Mouse (Mus musculus): ENCODE results near the gene St8sia6. TPM values are rescaled to one million over a fixed set of nuclear protein-coding genes. Genes with fewer than 3 reads are reported as not detected.
"Not testable (repeated sequence)": the region's sequence is repeated elsewhere in the genome, so short reads cannot be mapped to it uniquely, and the experiment has no call there.

St8sia6 gene
- total and polyA plus RNA-seq, 2 experiments from 2014 or later, result 1.2 to 1.3 TPM

GRCm38 (mm10) chr2:13786577-13787168, 7.2 kb downstream of the St8sia6 start:
- Histone ChIP-seq H3K27me3 (ENCODE audit: insufficient read depth, low read length) (no peaks in the 10 kb centered on the region), H3K36me3 (ENCODE audit: insufficient read depth) (no peaks in the 10 kb centered on the region), H3K27ac (ENCODE audit: low read depth, low read length) (no peak overlapping the region), H3K9ac (no peak overlapping the region), H3K4me2 (ENCODE audit: low read depth) (no peak overlapping the region), H3K4me1 (ENCODE audit: insufficient read depth) (no peaks in the 10 kb centered on the region), H3K4me3 (ENCODE audit: low read depth, low read length) (no peak overlapping the region), H3K9me3 (ENCODE audit: low read length) (no peaks in the 10 kb centered on the region)
- no peak for TF ChIP-seq CTCF (IDR thresholded peaks at IDR 0.05; ENCODE audit: low read depth)
- ATAC-seq, result no peak
- WGBS, result 66% methylated on average over 1 of the region's 1 CpGs
- DNase-seq, result no peak

GRCm38 (mm10) chr2:13785992-13786391, 7.9 kb downstream of the St8sia6 start:
- H3K9me3 ChIP-seq (ENCODE audit: low read length); DNase-seq; H3K27me3 ChIP-seq (ENCODE audit: insufficient read depth, low read length); H3K9ac ChIP-seq; H3K4me1 ChIP-seq (ENCODE audit: insufficient read depth); H3K4me2 ChIP-seq (ENCODE audit: low read depth); H3K4me3 ChIP-seq (ENCODE audit: low read depth, low read length); ATAC-seq; H3K27ac ChIP-seq (ENCODE audit: low read depth, low read length); H3K36me3 ChIP-seq (ENCODE audit: insufficient read depth): not testable (repeated sequence)
- 75% methylated on average over 3 of the region's 3 CpGs for WGBS

GRCm38 (mm10) chr2:13785247-13785646, 8.6 kb downstream of the St8sia6 start:
- DNase-seq, result no peak
- no peak for TF ChIP-seq CTCF (IDR thresholded peaks at IDR 0.05; ENCODE audit: low read depth)
- Histone ChIP-seq H3K9ac (no peak overlapping the region), H3K4me1 (ENCODE audit: insufficient read depth) (no peaks in the 10 kb centered on the region), H3K27ac (ENCODE audit: low read depth, low read length) (no peak overlapping the region), H3K4me3 (ENCODE audit: low read depth, low read length) (no peak overlapping the region), H3K9me3 (ENCODE audit: low read length) (no peaks in the 10 kb centered on the region), H3K27me3 (ENCODE audit: insufficient read depth, low read length) (no peaks in the 10 kb centered on the region), H3K36me3 (ENCODE audit: insufficient read depth) (no peaks in the 10 kb centered on the region), H3K4me2 (ENCODE audit: low read depth) (no peak overlapping the region)
- 67% methylated on average over 2 of the region's 2 CpGs for WGBS
- ATAC-seq, result no peak

- Histone ChIP-seq H3K4me2 (ENCODE audit: low read depth) (no peak overlapping the region), H3K9me3 (ENCODE audit: low read length) (no peaks in the 10 kb centered on the region), H3K27me3 (ENCODE audit: insufficient read depth, low read length) (no peaks in the 10 kb centered on the region), H3K27ac (ENCODE audit: low read depth, low read length) (no peak overlapping the region), H3K9ac (no peak overlapping the region), H3K4me3 (ENCODE audit: low read depth, low read length) (no peak overlapping the region), H3K4me1 (ENCODE audit: insufficient read depth) (no peaks in the 10 kb centered on the region), H3K36me3 (ENCODE audit: insufficient read depth) (no peaks in the 10 kb centered on the region)
- ATAC-seq, result no peak
- no peak for DNase-seq
- 87% methylated on average over 1 of the region's 1 CpGs for WGBS
- no peak for TF ChIP-seq CTCF (IDR thresholded peaks at IDR 0.05; ENCODE audit: low read depth)
These were observed 9.4 kb downstream of the St8sia6 start for GRCm38 (mm10) chr2:13784448-13784847.

- Histone ChIP-seq H3K27me3 (ENCODE audit: insufficient read depth, low read length) (no peaks in the 10 kb centered on the region), H3K27ac (ENCODE audit: low read depth, low read length) (no peak overlapping the region), H3K9ac (no peak overlapping the region), H3K36me3 (ENCODE audit: insufficient read depth) (no peaks in the 10 kb centered on the region), H3K9me3 (ENCODE audit: low read length) (no peaks in the 10 kb centered on the region), H3K4me1 (ENCODE audit: insufficient read depth) (no peaks in the 10 kb centered on the region), H3K4me3 (ENCODE audit: low read depth, low read length) (no peak overlapping the region), H3K4me2 (ENCODE audit: low read depth) (no peak overlapping the region)
- DNase-seq (no peak), ATAC-seq (no peak)
- TF ChIP-seq CTCF (IDR thresholded peaks at IDR 0.05; ENCODE audit: low read depth), result no peak
These were observed 16.8 kb downstream of the St8sia6 start for GRCm38 (mm10) chr2:13777032-13777431.

GRCm38 (mm10) chr2:13776453-13776852, 17.4 kb downstream of the St8sia6 start:
- H3K36me3 ChIP-seq (ENCODE audit: insufficient read depth), result no peaks in the 10 kb centered on the region
- no peak overlapping the region for H3K9ac ChIP-seq

GRCm38 (mm10) chr2:13775056-13775455, 18.8 kb downstream of the St8sia6 start:
- 95% methylated on average over 3 of the region's 3 CpGs for WGBS
- TF ChIP-seq CTCF (IDR thresholded peaks at IDR 0.05; ENCODE audit: low read depth), result no peak
- ATAC-seq, result no peak
- Histone ChIP-seq H3K4me1 (ENCODE audit: insufficient read depth) (no peaks in the 10 kb centered on the region), H3K27me3 (ENCODE audit: insufficient read depth, low read length) (no peaks in the 10 kb centered on the region), H3K9me3 (ENCODE audit: low read length) (no peaks in the 10 kb centered on the region), H3K4me2 (ENCODE audit: low read depth) (no peak overlapping the region), H3K36me3 (ENCODE audit: insufficient read depth) (no peaks in the 10 kb centered on the region), H3K4me3 (ENCODE audit: low read depth, low read length) (no peak overlapping the region), H3K9ac (no peak overlapping the region), H3K27ac (ENCODE audit: low read depth, low read length) (no peak overlapping the region)
- DNase-seq, result no peak

More at GRCm38 (mm10) chr2:13776453-13776852, 17.4 kb downstream of the St8sia6 start:
- DNase-seq (no peak), ATAC-seq (no peak)
- H3K9me3 ChIP-seq (ENCODE audit: low read length), result no peaks in the 10 kb centered on the region
- 84% methylated on average over 1 of the region's 1 CpGs for WGBS
- no peak overlapping the region for H3K4me3 ChIP-seq (ENCODE audit: low read depth, low read length)
- H3K4me1 ChIP-seq (ENCODE audit: insufficient read depth), result no peaks in the 10 kb centered on the region
- no peaks in the 10 kb centered on the region for H3K27me3 ChIP-seq (ENCODE audit: insufficient read depth, low read length)
- no peak overlapping the region for H3K4me2 ChIP-seq (ENCODE audit: low read depth)
- 0 out of 2 replicates have a peak, but pooled peaks have one; percentile 18 for TF ChIP-seq CTCF (IDR thresholded peaks at IDR 0.05; ENCODE audit: low read depth)
- no peak overlapping the region for H3K27ac ChIP-seq (ENCODE audit: low read depth, low read length)
